Mouse (Mus musculus) forebrain, embryonic 11.5 days (tissue): Measurements from ENCODE around the gene Ttc24. TPM values are rescaled to one million over a fixed set of nuclear protein-coding genes. Genes with fewer than 3 reads are reported as not detected.

Source experiments
- ATAC-seq: fragments of 200-750 bp; cut with Nextera tagmentation; replicated peaks from 2 replicates; pipeline ENCODE4 v1.8.0; 2017; ENCODE audit warnings: moderate TSS enrichment; ENCODE audit not compliant: low FRiP score
- DNase-seq: peaks from one replicate; pipeline ENCODE4 v3.0.0-alpha.2; 2017; ENCODE audit warnings: low spot score
- H3K27ac ChIP-seq: fragments of 300-500 bp; sonication (generic); 2 replicates; pipeline ENCODE4 v1.5.1; 2014; ENCODE audit warnings: low read depth, low read length
- H3K27me3 ChIP-seq: fragments of 300-500 bp; sonication (generic); 2 replicates; pipeline ENCODE4 v1.6.1; 2014; ENCODE audit warnings: mild to moderate bottlenecking, low read length, mixed read lengths; ENCODE audit not compliant: control insufficient read depth, insufficient read depth
- H3K36me3 ChIP-seq: fragments of 300-500 bp; sonication (generic); 2 replicates; pipeline ENCODE4 v1.6.1; 2014; ENCODE audit warnings: mild to moderate bottlenecking, low read length, moderate library complexity, mixed read lengths; ENCODE audit not compliant: control insufficient read depth, insufficient read depth
- H3K4me1 ChIP-seq: fragments of 300-500 bp; sonication (generic); replicated peaks from 2 replicates; pipeline ENCODE4 v1.6.1; 2014; ENCODE audit warnings: low read length, mixed read lengths; ENCODE audit not compliant: control insufficient read depth, insufficient read depth
- H3K4me2 ChIP-seq: fragments of 300-500 bp; sonication (generic); 2 replicates; pipeline ENCODE4 v1.6.1; 2014; ENCODE audit warnings: low read depth, mild to moderate bottlenecking, low read length, moderate library complexity, mixed read lengths; ENCODE audit not compliant: severe bottlenecking
- H3K4me3 ChIP-seq: fragments of 300-500 bp; sonication (generic); 2 replicates; pipeline ENCODE4 v1.5.1; 2014; ENCODE audit warnings: low read depth, low read length
- H3K9ac ChIP-seq: fragments of 300-500 bp; sonication (generic); 2 replicates; pipeline ENCODE4 v1.6.1; 2014; ENCODE audit warnings: low read length
- H3K9me3 ChIP-seq: fragments of 300-500 bp; sonication (generic); 2 replicates; pipeline ENCODE4 v1.6.1; 2016; ENCODE audit warnings: low read length, mixed read lengths; ENCODE audit not compliant: control insufficient read depth
- WGBS: fragments of 180-500 bp; shearing (Covaris S2); extraction: QIAGEN DNeasy Blood & Tissue Kit; methylation state at CpG from one replicate; pipeline ENCODE4 v1.1.7; 2014; 5-methylcytosine and 5-hydroxymethylcytosine counted together
- polyA plus RNA-seq: library from polyadenylated mRNA; unstranded; fragments of >200 nt; fragmentation: Nextera tagmentation; extraction: Ambion mirVana; gene quantifications from 2 replicates; pipeline ENCODE4 v1.2.1, GENCODE M21; 2014

Gene Ttc24
- polyA plus RNA-seq, 1 experiment from 2014 or later: not detected

DNA sequence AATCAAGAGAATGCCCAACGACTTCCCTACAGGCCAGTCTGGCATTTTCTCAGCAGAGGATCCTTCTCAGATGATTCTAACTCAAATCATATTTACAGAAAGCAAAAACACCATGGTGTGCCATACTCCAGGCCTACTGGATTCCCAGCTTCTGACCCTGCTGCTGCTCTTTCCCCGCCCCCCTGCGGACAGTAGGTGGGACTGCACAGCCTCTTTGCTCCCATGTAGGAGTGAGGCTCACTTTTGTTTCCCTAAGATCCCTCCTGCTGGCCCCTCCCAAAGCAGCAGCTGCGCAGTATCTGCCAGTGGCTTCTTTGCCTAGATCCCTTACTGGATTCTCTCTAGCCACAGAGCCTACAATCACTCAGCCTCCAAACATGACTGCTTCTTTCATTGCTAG is 28.0 kb upstream of the Ttc24 start:
- no peak overlapping the region for H3K27ac ChIP-seq
- no peak overlapping the region for H3K4me3 ChIP-seq
- no peaks in the 10 kb centered on the region for H3K4me1 ChIP-seq
- no peaks in the 10 kb centered on the region for H3K9me3 ChIP-seq
- H3K4me2 ChIP-seq: no peak overlapping the region
- ATAC-seq: no peak
- H3K36me3 ChIP-seq: peaks cover 6% of the 10 kb centered on the region; the same call in 1 of the 2 replicates
- no peak for DNase-seq
- no peaks in the 10 kb centered on the region for H3K27me3 ChIP-seq
- WGBS: 80% methylated on average over 4 of the region's 4 CpGs
- H3K9ac ChIP-seq: no peak overlapping the region

DNA sequence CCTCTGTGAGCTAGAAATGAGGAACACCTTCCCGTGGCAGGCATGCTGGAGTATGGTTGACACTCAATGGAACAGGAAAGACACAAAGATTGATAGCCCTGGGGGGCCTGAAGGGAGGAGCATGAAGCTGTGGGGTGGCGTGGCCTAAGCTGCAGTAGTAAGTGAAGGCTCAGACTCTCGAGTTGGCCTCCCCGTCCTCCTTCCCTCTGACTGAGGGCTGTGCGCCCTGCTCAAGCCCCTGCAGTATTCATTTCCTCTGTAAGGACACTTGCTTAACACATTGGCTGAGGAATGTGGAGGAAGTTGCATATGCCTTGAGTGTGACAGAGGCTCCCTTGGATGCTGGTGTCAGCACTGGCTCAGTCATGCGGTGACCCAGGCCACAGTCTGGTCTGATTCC is 24.5 kb upstream of the Ttc24 start:
- no peaks in the 10 kb centered on the region for H3K4me1 ChIP-seq
- H3K9me3 ChIP-seq: no peaks in the 10 kb centered on the region
- peaks cover 6% of the 10 kb centered on the region; the same call in 1 of the 2 replicates for H3K36me3 ChIP-seq
- H3K9ac ChIP-seq: no peak overlapping the region
- DNase-seq: no peak
- no peak overlapping the region for H3K27ac ChIP-seq
- H3K27me3 ChIP-seq: no peaks in the 10 kb centered on the region
- H3K4me3 ChIP-seq: no peak overlapping the region
- ATAC-seq: no peak
- no peak overlapping the region for H3K4me2 ChIP-seq
- WGBS: 87% methylated on average over 6 of the region's 6 CpGs

DNA sequence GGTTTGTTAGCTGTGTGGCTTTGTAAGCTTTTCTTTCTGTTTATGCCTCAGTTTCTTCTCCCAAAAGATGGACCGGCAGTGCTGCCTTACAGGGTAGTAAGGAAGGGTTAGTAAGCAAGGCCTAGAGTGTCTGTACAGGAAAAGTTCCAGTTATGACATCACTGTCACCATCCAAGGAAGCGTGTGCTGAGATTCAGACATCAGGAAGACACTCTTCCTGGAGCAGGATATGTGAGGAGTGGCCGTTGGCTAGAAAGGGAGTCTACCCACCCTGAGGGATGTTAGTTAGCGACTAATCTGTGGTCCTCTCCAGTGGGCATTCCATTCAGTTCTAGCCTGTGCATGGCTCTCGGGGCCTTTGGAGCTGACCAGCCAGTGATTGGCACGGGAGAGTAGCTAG is 24.1 kb upstream of the Ttc24 start:
- no peak overlapping the region for H3K4me3 ChIP-seq
- H3K4me2 ChIP-seq: no peak overlapping the region
- peaks cover 9% of the 10 kb centered on the region; the same call in 1 of the 2 replicates for H3K36me3 ChIP-seq
- no peak overlapping the region for H3K27ac ChIP-seq
- H3K27me3 ChIP-seq: no peaks in the 10 kb centered on the region
- WGBS: 94% methylated on average over 6 of the region's 6 CpGs
- DNase-seq (no peak), ATAC-seq (no peak)
- no peaks in the 10 kb centered on the region for H3K4me1 ChIP-seq
- H3K9ac ChIP-seq: no peak overlapping the region
- H3K9me3 ChIP-seq: no peaks in the 10 kb centered on the region

DNA sequence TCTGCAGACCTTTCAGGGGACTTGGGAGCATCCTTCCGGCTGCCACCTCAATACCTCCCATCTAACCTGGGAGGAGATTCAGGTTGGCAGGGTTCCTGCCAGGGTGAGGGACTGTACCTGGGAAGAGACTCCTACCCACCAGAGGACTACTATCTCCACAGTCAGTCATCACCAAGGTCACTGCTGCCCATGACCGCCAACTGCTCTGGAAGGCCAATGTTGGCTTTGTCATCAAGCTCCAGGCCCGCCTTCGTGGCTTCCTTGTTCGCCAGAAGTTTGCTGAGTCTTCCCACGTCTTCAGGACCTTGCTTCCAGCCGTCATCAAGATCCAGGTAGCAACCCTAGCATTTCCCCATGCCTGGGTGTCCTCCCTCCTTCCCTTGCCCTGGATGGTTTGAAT is 23.6 kb upstream of the Ttc24 start:
- DNase-seq: no peak
- 97% methylated on average over 7 of the region's 7 CpGs for WGBS
- no peak overlapping the region for H3K27ac ChIP-seq
- peaks cover 9% of the 10 kb centered on the region; the same call in 1 of the 2 replicates for H3K36me3 ChIP-seq
- no peaks in the 10 kb centered on the region for H3K4me1 ChIP-seq
- no peaks in the 10 kb centered on the region for H3K9me3 ChIP-seq
- no peak overlapping the region for H3K4me3 ChIP-seq
- no peak for ATAC-seq
- no peak overlapping the region for H3K9ac ChIP-seq
- H3K4me2 ChIP-seq: no peak overlapping the region
- no peaks in the 10 kb centered on the region for H3K27me3 ChIP-seq

DNA sequence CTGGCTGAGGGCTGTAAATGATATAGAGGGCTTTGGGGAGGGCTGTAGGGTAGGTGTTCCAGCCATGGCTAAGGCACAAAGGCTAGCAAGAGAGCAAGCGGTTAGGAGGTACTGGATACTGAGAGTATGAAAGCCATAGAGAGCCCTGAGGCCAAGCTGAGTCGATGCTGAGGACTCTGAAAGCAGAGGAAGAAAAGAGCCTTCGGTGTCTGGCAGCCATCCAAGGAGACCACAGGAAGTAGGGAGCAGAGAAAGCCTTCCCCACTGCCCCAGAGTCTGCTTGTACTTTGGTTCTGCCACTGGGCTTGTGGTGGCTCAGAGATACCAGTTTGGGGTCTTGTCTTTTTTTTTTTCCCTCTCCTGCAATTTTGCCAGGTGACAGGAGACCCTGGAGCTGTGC is 22.1 kb upstream of the Ttc24 start:
- Histone ChIP-seq H3K4me2 (no peak overlapping the region), H3K9ac (no peak overlapping the region), H3K4me3 (no peak overlapping the region), H3K27me3 (no peaks in the 10 kb centered on the region), H3K36me3 (peaks cover 9% of the 10 kb centered on the region; the same call in 1 of the 2 replicates), H3K9me3 (no peaks in the 10 kb centered on the region), H3K4me1 (no peaks in the 10 kb centered on the region), H3K27ac (no peak overlapping the region)
- 90% methylated on average over 3 of the region's 3 CpGs for WGBS
- DNase-seq: no peak
- ATAC-seq: no peak

DNA sequence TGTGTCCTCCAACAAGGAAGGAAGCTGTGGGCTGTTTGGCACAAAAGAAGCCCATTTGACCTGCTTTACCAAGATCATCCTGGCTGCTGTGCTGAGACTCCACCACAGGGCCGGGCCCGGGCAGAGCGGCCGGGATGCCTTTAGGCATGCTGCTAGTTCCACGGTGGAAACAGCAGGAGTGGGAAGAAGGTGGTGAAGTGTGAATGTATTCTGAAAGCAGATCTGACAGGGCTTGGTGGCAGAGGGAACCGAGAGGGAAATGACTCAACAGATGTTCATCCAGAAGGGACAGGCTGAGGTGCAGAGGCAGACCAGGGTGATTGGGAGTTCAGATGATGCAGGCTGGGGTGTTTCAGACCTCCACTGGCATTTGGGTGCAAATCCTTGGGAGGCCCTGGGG is 19.6 kb upstream of the Ttc24 start:
- H3K4me3 ChIP-seq: no peak overlapping the region
- H3K36me3 ChIP-seq: peaks cover 15% of the 10 kb centered on the region; the same call in 1 of the 2 replicates
- WGBS: 87% methylated on average over 6 of the region's 6 CpGs

DNA sequence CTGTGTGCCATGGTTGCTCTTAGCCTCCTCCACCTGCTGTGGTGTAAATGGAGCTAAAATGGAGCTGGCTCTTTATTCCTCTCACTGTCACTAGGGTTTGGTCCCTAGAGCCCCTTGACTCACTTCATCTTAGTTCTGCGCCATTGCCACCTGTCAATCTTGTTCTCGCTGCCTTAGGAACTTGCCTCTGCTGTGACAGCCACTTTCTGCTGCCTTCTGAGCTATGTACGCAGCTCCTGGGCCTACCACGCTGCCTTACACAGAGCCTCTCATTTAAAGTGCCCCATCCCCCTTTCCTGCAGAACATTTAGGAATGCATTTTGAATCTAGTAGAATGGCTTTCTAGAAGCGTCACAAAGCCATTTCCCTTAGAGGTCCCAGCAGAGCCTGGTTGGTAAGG is 16.0 kb upstream of the Ttc24 start:
- WGBS: 87% methylated on average over 5 of the region's 5 CpGs
- no peak overlapping the region for H3K27ac ChIP-seq
- H3K4me1 ChIP-seq: no peaks in the 10 kb centered on the region
- no peak overlapping the region for H3K4me3 ChIP-seq
- no peak overlapping the region for H3K4me2 ChIP-seq
- no peaks in the 10 kb centered on the region for H3K9me3 ChIP-seq
- no peak overlapping the region for H3K9ac ChIP-seq
- no peaks in the 10 kb centered on the region for H3K27me3 ChIP-seq
- ATAC-seq: no peak
- DNase-seq: no peak
- peaks cover 13% of the 10 kb centered on the region for H3K36me3 ChIP-seq

More for the DNA sequence above, 19.6 kb upstream of the Ttc24 start:
- Histone ChIP-seq H3K27me3 (no peaks in the 10 kb centered on the region), H3K27ac (no peak overlapping the region), H3K4me1 (no peaks in the 10 kb centered on the region), H3K4me2 (no peak overlapping the region), H3K9me3 (no peaks in the 10 kb centered on the region), H3K9ac (no peak overlapping the region)
- ATAC-seq (no peak), DNase-seq (no peak)

DNA sequence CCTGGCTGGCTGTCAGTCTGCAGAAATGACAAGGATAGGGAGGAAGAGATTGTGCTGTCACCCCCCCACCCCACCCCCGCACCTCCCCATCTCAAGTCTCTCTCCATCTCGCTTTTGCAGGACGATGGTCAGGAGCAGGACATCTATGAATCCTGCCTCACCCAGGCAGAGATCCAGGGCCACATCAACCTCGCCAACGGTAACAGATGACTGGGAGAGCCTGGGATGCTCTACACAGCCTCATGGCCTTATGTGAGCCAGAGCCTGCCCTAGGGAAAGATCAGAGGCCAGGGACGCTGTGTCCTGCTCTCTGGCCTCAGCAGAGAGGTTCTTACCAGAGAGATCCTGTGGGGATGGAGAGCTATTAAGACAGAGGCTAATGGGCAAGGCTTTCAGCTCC is 12.5 kb upstream of the Ttc24 start:
- H3K27me3 ChIP-seq: no peaks in the 10 kb centered on the region
- ATAC-seq (no peak), DNase-seq (no peak)
- H3K4me3 ChIP-seq: no peak overlapping the region
- no peak overlapping the region for H3K9ac ChIP-seq
- H3K4me1 ChIP-seq: no peaks in the 10 kb centered on the region
- H3K9me3 ChIP-seq: no peaks in the 10 kb centered on the region
- H3K27ac ChIP-seq: no peak overlapping the region
- peaks cover 11% of the 10 kb centered on the region for H3K36me3 ChIP-seq
- no peak overlapping the region for H3K4me2 ChIP-seq
- WGBS: 94% methylated on average over 6 of the region's 6 CpGs

DNA sequence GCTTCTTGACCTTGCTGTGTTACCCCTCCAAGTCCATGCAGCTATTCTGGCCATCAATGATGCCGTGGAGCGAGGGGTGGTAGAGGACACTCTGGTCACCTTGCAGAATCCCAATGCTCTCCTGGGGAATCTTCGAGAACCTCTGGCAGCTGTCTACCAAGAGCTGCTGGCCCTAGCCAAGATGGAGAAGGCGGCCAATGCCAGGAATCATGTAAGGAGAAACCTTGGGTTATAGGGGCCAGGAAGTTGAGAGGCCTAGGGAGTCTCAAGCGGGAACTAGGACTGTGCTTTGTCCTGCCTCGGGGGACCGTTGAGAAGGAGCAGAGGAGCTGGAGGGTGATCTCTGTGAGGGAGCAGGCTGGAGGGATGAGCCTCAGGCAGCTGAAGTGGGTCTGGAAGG is 12.0 kb upstream of the Ttc24 start:
- ATAC-seq (no peak), DNase-seq (no peak)
- no peak overlapping the region for H3K4me2 ChIP-seq
- no peaks in the 10 kb centered on the region for H3K27me3 ChIP-seq
- H3K4me1 ChIP-seq: no peaks in the 10 kb centered on the region
- 98% methylated on average over 7 of the region's 7 CpGs for WGBS
- H3K4me3 ChIP-seq: no peak overlapping the region
- peaks cover 11% of the 10 kb centered on the region for H3K36me3 ChIP-seq
- no peaks in the 10 kb centered on the region for H3K9me3 ChIP-seq
- H3K27ac ChIP-seq: no peak overlapping the region
- no peak overlapping the region for H3K9ac ChIP-seq
